Mouse (Mus musculus) hindbrain, postnatal 0 days (tissue): ENCODE data around the gene Fam204a. TPM values are rescaled to one million over a fixed set of nuclear protein-coding genes. Genes with fewer than 3 reads are reported as not detected.
A peak's percentile ranks its signal among the peaks of the same experiment; 100 is the strongest.

Source experiments
- ATAC-seq: fragments of 200-750 bp; cut with Nextera tagmentation; 2 replicates; pipeline ENCODE4 v1.8.0; 2017; ENCODE audit warnings: mild to moderate bottlenecking, moderate TSS enrichment, moderate library complexity
- DNase-seq: peaks from one replicate; pipeline ENCODE4 v3.0.0-alpha.2; 2015; ENCODE audit warnings: low spot score
- H3K27ac ChIP-seq: fragments of 300-500 bp; sonication (generic); 2 replicates; pipeline ENCODE4 v1.5.1; 2014; ENCODE audit warnings: mild to moderate bottlenecking
- H3K27me3 ChIP-seq: fragments of 300-500 bp; sonication (generic); 2 replicates; pipeline ENCODE4 v1.6.1; 2014; ENCODE audit warnings: low read length, mixed read lengths; ENCODE audit not compliant: insufficient read depth
- H3K36me3 ChIP-seq: fragments of 300-500 bp; sonication (generic); 2 replicates; pipeline ENCODE4 v1.6.1; 2014; ENCODE audit warnings: low read length, mixed read lengths; ENCODE audit not compliant: insufficient read depth
- H3K4me1 ChIP-seq: fragments of 300-500 bp; sonication (generic); 2 replicates; pipeline ENCODE4 v1.6.1; 2014; ENCODE audit warnings: antibody characterized with exemption, low read length, mixed read lengths; ENCODE audit not compliant: insufficient read depth
- H3K4me2 ChIP-seq: fragments of 300-500 bp; sonication (generic); 2 replicates; pipeline ENCODE4 v1.6.1; 2014; ENCODE audit warnings: low read depth, mild to moderate bottlenecking, low read length, moderate library complexity, mixed read lengths
- H3K4me3 ChIP-seq: fragments of 300-500 bp; sonication (generic); 2 replicates; pipeline ENCODE4 v1.5.1; 2014; ENCODE audit warnings: low read length
- H3K9ac ChIP-seq: fragments of 300-500 bp; sonication (generic); replicated peaks from 2 replicates; pipeline ENCODE4 v1.6.1; 2014; ENCODE audit warnings: mild to moderate bottlenecking, low read length, moderate library complexity, mixed read lengths
- H3K9me3 ChIP-seq: fragments of 300-500 bp; sonication (generic); 2 replicates; pipeline ENCODE4 v1.6.1; 2016; ENCODE audit warnings: low read length, mixed read lengths
- CTCF ChIP-seq: IDR thresholded peaks from 2 replicates; pipeline ENCODE4 v1.5.1; 2016; ENCODE audit warnings: antibody characterized with exemption, control low read depth, low read depth
- WGBS: fragments of 180-500 bp; shearing (Covaris S2); extraction: QIAGEN DNeasy Blood & Tissue Kit; methylation state at CpG from one replicate; pipeline ENCODE4 v1.1.7; 2014; 5-methylcytosine and 5-hydroxymethylcytosine counted together
- polyA plus RNA-seq: library from polyadenylated mRNA; unstranded; fragments of >200 nt; fragmentation: Nextera tagmentation; extraction: Ambion mirVana; gene quantifications from 2 replicates; pipeline ENCODE4 v1.2.1, GENCODE M21; 2015
- total RNA-seq: library from RNA; depleted of rRNA; stranded (reverse); fragments of >200 nt; gene quantifications from 2 replicates; pipeline ENCODE4 v1.2.3, GENCODE M21; 2014

Fam204a gene
- total and polyA plus RNA-seq, 2 experiments from 2014 or later: 22.4 to 70.8 TPM

GRCm38 (mm10) chr19:60200294-60200693, 26.2 kb downstream of the Fam204a start:
- Histone ChIP-seq H3K27me3 (no peaks in the 10 kb centered on the region), H3K36me3 (no peaks in the 10 kb centered on the region), H3K27ac (no peak overlapping the region), H3K9ac (no peak overlapping the region), H3K4me3 (no peak overlapping the region), H3K9me3 (no peaks in the 10 kb centered on the region), H3K4me1 (no peaks in the 10 kb centered on the region), H3K4me2 (no peak overlapping the region)
- no peak for TF ChIP-seq CTCF
- DNase-seq: no peak
- WGBS: 26% methylated on average over 2 of the region's 2 CpGs
- ATAC-seq: no peak

- Histone ChIP-seq H3K4me3 (no peak overlapping the region), H3K9me3 (no peaks in the 10 kb centered on the region), H3K4me1 (no peaks in the 10 kb centered on the region), H3K36me3 (no peaks in the 10 kb centered on the region), H3K9ac (no peak overlapping the region), H3K4me2 (no peak overlapping the region), H3K27me3 (no peaks in the 10 kb centered on the region), H3K27ac (no peak overlapping the region)
- ATAC-seq: no peak
- TF ChIP-seq CTCF: no peak
- DNase-seq: no peak
These were observed 27.3 kb downstream of the Fam204a start for GRCm38 (mm10) chr19:60199152-60199551.

DNA sequence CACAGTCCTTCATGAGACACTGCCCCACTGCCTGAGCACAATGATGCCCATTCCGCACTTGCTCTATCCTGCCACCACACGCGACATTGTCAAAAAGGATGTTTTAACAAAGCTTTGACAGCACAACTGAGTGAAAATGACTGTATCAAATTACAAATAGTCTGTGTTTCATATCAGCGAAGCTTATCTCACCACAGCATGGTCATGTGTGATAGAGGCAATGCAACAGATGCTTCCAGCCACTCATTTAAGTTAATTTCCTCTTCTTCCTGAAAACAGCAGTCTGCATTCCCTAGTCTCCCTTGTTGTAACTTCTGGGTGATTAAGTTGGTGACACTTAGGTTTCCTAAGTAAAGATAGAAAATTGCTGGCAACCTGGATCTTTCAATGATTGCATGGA, 33.7 kb downstream of the Fam204a start:
- TF ChIP-seq CTCF: no peak
- 93% methylated on average over 4 of the region's 4 CpGs for WGBS
- no peak for ATAC-seq
- Histone ChIP-seq H3K4me3 (no peak overlapping the region), H3K27ac (no peak overlapping the region), H3K36me3 (no peaks in the 10 kb centered on the region), H3K4me1 (no peaks in the 10 kb centered on the region), H3K9me3 (no peaks in the 10 kb centered on the region), H3K4me2 (no peak overlapping the region), H3K9ac (no peak overlapping the region), H3K27me3 (no peaks in the 10 kb centered on the region)
- DNase-seq: no peak

DNA sequence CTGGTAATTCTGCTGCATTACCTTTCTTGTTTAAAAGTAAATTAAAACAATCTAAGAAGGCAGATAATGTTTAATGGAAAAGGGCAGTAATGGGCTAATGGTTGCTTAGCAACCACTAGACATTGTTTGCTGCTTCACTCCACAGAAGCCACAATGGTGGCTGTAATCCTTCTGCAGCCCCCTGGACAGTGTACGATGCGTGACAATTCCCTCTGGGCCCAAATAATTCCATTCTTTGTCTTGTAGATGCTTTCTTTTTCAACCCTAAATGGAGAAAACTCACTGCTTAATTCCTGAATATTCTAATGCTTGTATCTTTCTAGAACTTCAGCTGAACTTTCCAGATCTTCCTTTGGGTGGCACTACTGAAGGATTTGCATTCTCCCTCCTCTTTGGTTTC, 37.3 kb downstream of the Fam204a start:
- Histone ChIP-seq H3K9ac (no peak overlapping the region), H3K4me3 (no peak overlapping the region), H3K9me3 (no peaks in the 10 kb centered on the region), H3K27ac (no peak overlapping the region), H3K36me3 (no peaks in the 10 kb centered on the region), H3K27me3 (no peaks in the 10 kb centered on the region), H3K4me2 (no peak overlapping the region), H3K4me1 (no peaks in the 10 kb centered on the region)
- 22% methylated on average over 2 of the region's 2 CpGs for WGBS
- no peak for DNase-seq
- peak; percentile 15; the same call in 1 of the 2 replicates for TF ChIP-seq CTCF
- no peak for ATAC-seq

DNA sequence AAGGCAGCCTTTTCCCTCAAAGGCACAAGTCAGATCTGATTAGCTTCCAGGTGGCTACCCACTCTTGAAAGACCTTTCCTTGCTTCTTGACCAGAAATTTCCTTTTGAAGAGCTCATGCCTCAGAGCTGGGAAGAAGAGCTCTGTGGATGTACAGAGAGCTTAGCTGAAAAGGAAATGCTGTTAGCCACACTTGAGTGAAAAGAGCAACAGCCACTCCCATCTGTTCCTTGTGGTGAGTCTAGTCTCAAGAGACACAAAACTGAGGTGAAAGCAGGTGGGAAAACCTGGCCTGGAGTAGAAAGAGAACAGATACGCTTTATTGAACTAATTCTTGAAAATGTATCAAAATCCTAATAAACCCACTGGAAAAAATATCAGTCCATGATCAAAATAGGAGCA, 43.6 kb downstream of the Fam204a start:
- peak; percentile 24 for DNase-seq
- no peaks in the 10 kb centered on the region for H3K27me3 ChIP-seq
- H3K4me3 ChIP-seq: no peak overlapping the region
- H3K27ac ChIP-seq: no peak overlapping the region
- H3K4me1 ChIP-seq: no peaks in the 10 kb centered on the region
- no peaks in the 10 kb centered on the region for H3K36me3 ChIP-seq
- no peak overlapping the region for H3K9ac ChIP-seq
- ATAC-seq: no peak
- no peak for TF ChIP-seq CTCF
- no peaks in the 10 kb centered on the region for H3K9me3 ChIP-seq
- H3K4me2 ChIP-seq: no peak overlapping the region
- 87% methylated on average over 1 of the region's 1 CpGs for WGBS

DNA sequence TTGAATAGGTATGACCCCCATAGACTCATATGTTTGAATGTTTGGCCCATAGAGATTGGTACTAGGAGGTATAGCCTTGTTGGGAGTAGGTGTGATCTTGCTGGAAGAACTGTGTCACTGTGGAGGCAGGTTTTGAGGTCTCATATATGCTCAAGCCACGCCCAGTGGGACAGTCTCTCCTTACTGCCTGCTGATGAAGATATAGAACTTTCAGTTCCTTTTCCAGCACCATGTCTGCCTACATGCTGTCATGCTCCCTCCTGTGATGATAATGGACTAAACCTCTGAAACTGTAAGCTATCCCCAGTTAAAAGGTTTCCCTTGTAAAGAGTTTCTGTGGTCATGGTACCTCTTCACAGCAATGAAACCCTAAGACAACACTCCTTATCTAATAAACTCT, 44.3 kb downstream of the Fam204a start:
- Histone ChIP-seq H3K9me3 (no peaks in the 10 kb centered on the region), H3K27ac (no peak overlapping the region), H3K36me3 (no peaks in the 10 kb centered on the region), H3K9ac (no peak overlapping the region), H3K4me1 (no peaks in the 10 kb centered on the region), H3K27me3 (no peaks in the 10 kb centered on the region), H3K4me2 (no peak overlapping the region), H3K4me3 (no peak overlapping the region)
- DNase-seq: no peak
- 97% methylated on average over 1 of the region's 1 CpGs for WGBS
- ATAC-seq: no peak
- no peak for TF ChIP-seq CTCF

DNA sequence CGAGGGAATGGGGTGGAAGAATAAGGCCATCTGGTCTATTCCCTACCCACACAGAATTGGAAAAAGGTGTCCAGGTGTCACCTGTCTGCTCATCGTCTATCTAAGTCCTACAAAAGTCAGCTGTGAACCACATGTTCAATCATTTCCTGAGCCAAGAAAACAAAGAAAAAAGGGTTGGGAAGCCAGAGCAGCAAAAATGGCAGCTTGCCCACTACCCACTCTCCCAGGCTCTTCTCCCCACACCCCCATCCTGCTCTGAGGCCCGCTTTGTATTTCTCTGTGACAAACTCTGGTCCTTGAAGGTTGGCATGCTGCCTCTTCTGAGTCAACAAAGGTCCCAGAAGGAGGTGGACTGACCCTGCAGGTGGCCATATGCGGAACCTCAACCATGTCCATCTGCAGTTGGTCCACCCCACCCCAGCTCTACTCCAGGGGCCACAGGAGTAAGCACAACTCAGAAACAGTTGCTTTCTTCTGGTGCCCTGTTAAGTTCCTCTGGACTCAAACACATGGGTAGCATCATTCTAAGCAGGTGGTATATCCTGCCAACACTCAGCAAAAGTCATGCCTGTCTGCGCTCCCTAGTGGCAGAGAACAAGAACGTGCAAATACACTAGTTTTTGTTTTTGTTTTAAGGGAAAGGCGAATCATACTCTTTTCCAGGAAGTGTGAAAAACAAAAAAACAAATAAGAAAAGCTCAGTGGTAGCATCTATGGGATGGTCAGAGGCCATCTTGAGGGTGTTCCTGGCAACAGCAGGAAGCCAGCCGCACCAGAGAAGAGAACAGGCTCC, 47.5 kb downstream of the Fam204a start:
- Histone ChIP-seq H3K4me3 (no peak overlapping the region), H3K9me3 (no peaks in the 10 kb centered on the region), H3K27me3 (no peaks in the 10 kb centered on the region), H3K36me3 (no peaks in the 10 kb centered on the region), H3K4me2 (no peak overlapping the region), H3K27ac (no peak overlapping the region), H3K4me1 (no peaks in the 10 kb centered on the region), H3K9ac (no peak overlapping the region)
- 60% methylated on average over 8 of the region's 8 CpGs for WGBS
- no peak for TF ChIP-seq CTCF
- ATAC-seq: 0 out of 2 replicates have a peak, but pooled peaks have one; percentile 45
- peak; percentile 32 for DNase-seq
